Comparison of ENCODE assay signal across 8 mouse cellular contexts in the genomic region with DNA sequence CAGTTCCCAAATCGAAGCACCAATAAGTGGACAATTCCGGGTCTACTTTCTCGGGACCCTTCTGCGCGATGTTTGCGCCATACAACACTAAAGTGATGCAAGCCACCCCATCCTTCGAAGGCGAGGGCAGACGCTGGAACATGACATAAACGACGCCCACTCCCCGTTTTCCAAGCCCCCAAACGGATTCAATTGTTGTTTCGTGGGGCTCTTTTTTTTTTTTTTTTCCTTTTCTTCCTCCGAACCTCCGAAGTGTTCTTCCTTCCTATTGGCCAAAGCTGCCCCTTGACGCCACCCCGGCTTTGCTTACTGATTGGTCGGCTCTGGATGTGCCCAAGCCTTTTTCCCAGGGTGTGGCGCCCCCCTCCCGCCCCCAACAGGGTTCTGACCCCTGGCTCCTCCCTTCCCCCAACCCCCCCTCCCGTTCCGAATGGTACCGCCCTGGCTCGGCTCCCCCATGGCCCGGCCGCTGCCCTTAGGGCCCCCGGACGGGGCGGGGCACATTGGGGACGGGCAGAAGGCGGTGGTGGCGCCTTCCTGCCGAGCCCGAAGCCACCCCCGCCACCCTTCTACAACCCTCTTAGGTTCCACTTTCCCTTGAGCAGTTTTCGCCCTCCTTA. TPM values are rescaled to one million over a fixed set of nuclear protein-coding genes. Genes with fewer than 3 reads are reported as not detected.
A peak's percentile ranks its signal among the peaks of the same experiment; 100 is the strongest.
DNase-seq lines count a peak whose midpoint lies in the region; ATAC-seq lines count a peak whose summit lies in the region.

No protein-coding gene starts in this region.

- ATAC-seq in frontal cortex, adult (ENCODE audit: low TSS enrichment), result peak; percentile 87
- ATAC-seq in hindbrain, embryonic 14.5 days (ENCODE audit: low FRiP score), result peak; percentile 88

- 21% methylated on average over 30 of the region's 37 CpGs for WGBS in hindbrain, embryonic 14.5 days

- H3K9ac ChIP-seq in hindbrain, embryonic 14.5 days, result peak overlapping the region; percentile 68

- no peaks in the 10 kb centered on the region; the same call in 1 of the 2 replicates for H3K4me1 ChIP-seq in hindbrain, embryonic 14.5 days (replicated peaks; ENCODE audit: control insufficient read depth, insufficient read depth, low read length)

- no peaks in the 10 kb centered on the region for H3K9me3 ChIP-seq in hindbrain, embryonic 14.5 days (ENCODE audit: control insufficient read depth, low read length)

- no peaks in the 10 kb centered on the region for H3K27me3 ChIP-seq in hindbrain, embryonic 14.5 days (ENCODE audit: control insufficient read depth, insufficient read depth, low read length)

- H3K36me3 ChIP-seq in hindbrain, embryonic 14.5 days (replicated peaks; ENCODE audit: control insufficient read depth, insufficient read depth), result peaks cover 3% of the 10 kb centered on the region

- H3K4me3 ChIP-seq in hindbrain, embryonic 14.5 days (replicated peaks; ENCODE audit: low read length), result peak overlapping the region; percentile 47

- H3K4me2 ChIP-seq in hindbrain, embryonic 14.5 days (replicated peaks), result peak overlapping the region; percentile 66

- H3K27ac ChIP-seq in hindbrain, embryonic 14.5 days, result peak overlapping the region; percentile 93

- peak; percentile 96 for DNase-seq in Muller cell, postnatal 12 days (ENCODE audit: inconsistent ontology term)
- DNase-seq in cerebellum, adult 9-11 months, result peak; percentile 91
- DNase-seq in hindbrain, embryonic 14.5 days (ENCODE audit: low spot score), result peak; percentile 78
- DNase-seq in left cerebral cortex, adult 11 months (ENCODE audit: low spot score), result peak; percentile 62
- peak; percentile 90 for DNase-seq in lung, postnatal 25 days (ENCODE audit: low spot score)
- peak; percentile 49 for DNase-seq in retina, postnatal 7 days (ENCODE audit: low read depth, low spot score)
- peak; percentile 12 for DNase-seq in urinary bladder, postnatal 10 days (ENCODE audit: low spot score)

RNA-seq across cellular contexts. Expression of a gene that starts 27.8 kb away (rescaled TPM):
- polyA plus RNA-seq in hindbrain, embryonic 14.5 days (2014; fragmentation: Nextera tagmentation; extraction: Ambion mirVana), result 15.1 and 16.0 TPM in 2 replicates

RNA-seq across cellular contexts. Expression of a gene that starts 56.7 kb away (rescaled TPM):
- 6.9 and 8.1 TPM in 2 replicates for polyA plus RNA-seq in hindbrain, embryonic 14.5 days (2014; fragmentation: Nextera tagmentation; extraction: Ambion mirVana)

Comparison
In these comparisons a context has a peak if more than half of its experiments do, and no peak if none do; other contexts are left out.
1. Peak in every context shown above with its lines: DNase-seq, ATAC-seq, H3K4me3 ChIP-seq and H3K27ac ChIP-seq.
2. DNase-seq: peak in every context shown above with its lines; median percentile 96 in Muller cell, postnatal 12 days; 91 in cerebellum, adult 9-11 months; 90 in lung, postnatal 25 days; 78 in hindbrain, embryonic 14.5 days; 62 in left cerebral cortex, adult 11 months; 49 in retina, postnatal 7 days; 12 in urinary bladder, postnatal 10 days.